Mouse (Mus musculus) stomach, postnatal 0 days (tissue): Measurements from ENCODE around the gene Ddr1.

Experiments
- CTCF ChIP-seq: IDR thresholded peaks from 2 replicates; pipeline ENCODE4 v1.5.1; 2016; ENCODE audit warnings: antibody characterized with exemption, low read depth, mild to moderate bottlenecking, moderate library complexity
- EP300 ChIP-seq: optimal IDR thresholded peaks from 2 replicates; pipeline ENCODE3; 2016; ENCODE audit warnings: antibody characterized with exemption

DNA sequence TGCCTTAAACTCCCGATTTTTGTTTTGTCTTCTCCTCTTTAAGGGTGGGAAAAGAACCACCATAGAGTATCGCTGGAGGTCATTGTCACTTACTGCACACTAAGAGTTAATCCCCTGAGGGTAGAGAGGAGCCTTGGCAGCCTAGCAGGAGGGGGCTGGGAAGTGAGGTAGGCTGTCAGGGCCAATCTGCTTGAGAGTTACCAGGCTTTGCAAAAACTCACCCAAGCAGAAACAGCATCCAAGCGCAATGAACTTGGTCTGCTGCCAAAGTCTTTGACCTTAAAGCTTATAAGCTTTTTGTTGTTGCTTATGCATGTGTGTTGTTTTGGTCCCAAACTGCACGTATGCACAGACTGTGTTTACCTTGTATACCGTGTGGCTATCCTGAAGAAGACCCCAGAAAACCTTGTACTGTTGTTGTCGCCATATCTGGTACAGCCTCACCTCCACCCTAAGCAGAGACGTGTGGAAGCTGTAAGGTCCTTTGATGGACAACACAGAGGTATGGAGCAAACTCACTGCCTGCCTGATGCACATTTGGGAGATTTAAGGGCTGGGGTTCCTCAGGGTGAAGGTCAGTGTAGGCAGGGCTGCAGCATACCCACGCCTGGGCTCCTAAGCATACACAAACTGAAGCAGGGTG lies 6.4 kb upstream of the Ddr1 start:
- TF ChIP-seq CTCF (no peak), EP300 (no peak)
